9 mouse cellular contexts compared by ENCODE assay signal in the genomic region with DNA sequence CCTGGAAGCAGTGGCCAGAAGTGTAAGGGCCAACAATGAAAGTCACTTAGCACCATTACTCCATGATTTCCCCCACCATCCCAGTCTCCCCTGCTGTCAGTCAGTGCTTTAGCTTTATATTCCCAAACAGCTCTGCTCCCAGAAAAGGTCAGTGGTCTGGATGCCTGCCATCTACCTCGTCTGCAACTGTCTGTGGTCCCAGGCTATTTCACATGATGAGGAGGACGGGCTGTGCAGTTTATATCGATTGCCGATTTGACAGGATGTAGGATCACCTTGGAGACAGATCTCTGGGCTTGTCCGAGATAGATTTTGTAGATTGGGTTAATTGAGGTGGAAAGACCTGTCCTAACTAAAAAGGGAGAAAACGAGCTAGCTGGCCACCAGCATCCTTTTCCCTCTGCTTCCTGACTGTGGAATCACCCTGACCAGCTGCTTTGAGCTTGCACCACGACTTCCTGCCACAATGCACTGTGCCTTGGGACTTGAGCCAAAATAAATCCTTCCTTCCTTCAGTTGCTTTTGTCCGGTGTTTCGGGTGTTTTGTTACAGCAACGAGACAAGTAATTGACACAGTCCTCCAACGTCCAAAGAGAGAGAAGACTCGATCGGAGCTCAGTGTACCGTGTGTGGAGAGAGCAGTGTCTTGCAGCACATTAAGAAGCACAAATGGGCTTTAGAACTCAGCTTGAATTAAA. TPM values are rescaled to one million over a fixed set of nuclear protein-coding genes. Genes with fewer than 3 reads are reported as not detected.
A peak's percentile ranks its signal among the peaks of the same experiment; 100 is the strongest.
DNase-seq lines count a peak whose midpoint lies in the region; ATAC-seq and TF ChIP-seq lines count a peak whose summit lies in the region.
"Had no signal": no experiment of that assay in that cellular context is flagged by ENCODE, and none has a peak within 500 bp of the region (broad histone marks: within the 10 kb centered on the region; RNA-seq: fewer than 3 reads in every experiment).

No protein-coding gene starts in this region.

- peaks cover 17% of the 10 kb centered on the region for H3K4me1 ChIP-seq in lung, embryonic 14.5 days (ENCODE audit: insufficient read depth)
- H3K4me1 ChIP-seq in heart, embryonic 14.5 days (ENCODE audit: control insufficient read depth in 2 of 2, insufficient read depth in 2 of 2, low read length in 2 of 2): peaks cover 12 to 29% of the 10 kb centered on the region in 2 experiments
- H3K4me1 ChIP-seq in cerebellum, adult 2 months (ENCODE audit: control insufficient read depth, insufficient read depth, low read length): peaks cover 9% of the 10 kb centered on the region

- H3K27me3 ChIP-seq in lung, embryonic 14.5 days (ENCODE audit: insufficient read depth, low read length): no peaks in the 10 kb centered on the region
- no peaks in the 10 kb centered on the region for H3K27me3 ChIP-seq in heart, embryonic 14.5 days (ENCODE audit: control insufficient read depth, insufficient read depth, low read length)
- no peaks in the 10 kb centered on the region; the same call in 1 of the 2 replicates for H3K27me3 ChIP-seq in cerebellum, adult 2 months (ENCODE audit: control insufficient read depth, insufficient read depth, low read length)

- H3K4me3 ChIP-seq in lung, embryonic 14.5 days (ENCODE audit: low read depth, low read length): no peak overlapping the region
- no peak overlapping the region for H3K4me3 ChIP-seq in heart, embryonic 14.5 days (ENCODE audit: control insufficient read depth in 1 of 2, insufficient read depth in 1 of 2, low read depth in 1 of 2, low read length in 2 of 2)
- H3K4me3 ChIP-seq in cerebellum, adult 2 months (replicated peaks; ENCODE audit: insufficient read depth, low read depth, low read length): no peak overlapping the region

- no peak overlapping the region for H3K9ac ChIP-seq in lung, embryonic 14.5 days
- H3K9ac ChIP-seq in heart, embryonic 14.5 days (ENCODE audit: low read length): no peak overlapping the region

- TF ChIP-seq POLR2A in cerebellum, adult 2 months (IDR thresholded peaks at IDR 0.05; ENCODE audit: borderline replicate concordance, insufficient read depth, low read length): no peak

- no peak overlapping the region for H3K4me2 ChIP-seq in lung, embryonic 14.5 days
- no peak overlapping the region for H3K4me2 ChIP-seq in heart, embryonic 14.5 days (ENCODE audit: low read length)

- H3K27ac ChIP-seq in lung, embryonic 14.5 days (ENCODE audit: low read depth): peak overlapping the region; percentile 79
- H3K27ac ChIP-seq in heart, embryonic 14.5 days (replicated peaks in 1 of 2; ENCODE audit: control insufficient read depth in 1 of 2, insufficient read depth in 1 of 2, low read depth in 2 of 2, low read length in 2 of 2): peak overlapping the region; percentile 78
- no peak overlapping the region for H3K27ac ChIP-seq in cerebellum, adult 2 months (ENCODE audit: insufficient read depth, low read length)

- TF ChIP-seq CTCF in lung, embryonic 14.5 days (IDR thresholded peaks at IDR 0.05; ENCODE audit: low read depth): no peak
- no peak for TF ChIP-seq CTCF in cerebellum, adult 2 months (IDR thresholded peaks at IDR 0.05; ENCODE audit: borderline replicate concordance, insufficient read depth, low read depth, low read length)

- DNase-seq in embryo, embryonic 10 days (ENCODE audit: low spot score): peak; percentile 47
- DNase-seq in embryo, embryonic 9.5 days (ENCODE audit: extremely low spot score): no peak
- DNase-seq in lung, embryonic 14.5 days: peak; percentile 70
- DNase-seq in lung, postnatal 25 days (ENCODE audit: low spot score): no peak
- DNase-seq in cerebellum, adult 2 months: no peak
- no peak for DNase-seq in layer of hippocampus, postnatal 25 days (ENCODE audit: extremely low spot score in 1 of 2, low spot score in 1 of 2)

- H3K36me3 ChIP-seq in lung, embryonic 14.5 days (ENCODE audit: insufficient read depth): no peaks in the 10 kb centered on the region
- peaks cover 13% of the 10 kb centered on the region for H3K36me3 ChIP-seq in heart, embryonic 14.5 days (ENCODE audit: control insufficient read depth, insufficient read depth, low read length)

- 40% methylated on average over 14 of the region's 14 CpGs for WGBS in lung, embryonic 14.5 days
- 52% methylated on average over 14 of the region's 14 CpGs for WGBS in heart, embryonic 14.5 days
- WGBS in cerebellum, adult 2 months: 23% methylated on average over 14 of the region's 14 CpGs

- ATAC-seq in lung, embryonic 14.5 days (ENCODE audit: insufficient read depth): no peak
- ATAC-seq in heart, embryonic 14.5 days (ENCODE audit: insufficient number of reproducible peaks, insufficient read depth, low FRiP score, low read depth): no peak
- peak; percentile 10 for ATAC-seq in megakaryocyte progenitor cell, adult 5-6 weeks (replicated peaks; ENCODE audit: poor library complexity)
- ATAC-seq: activated CD4-positive, CD25-positive, alpha-beta regulatory T cell, adult 4 months had no signal

- no peaks in the 10 kb centered on the region for H3K9me3 ChIP-seq in lung, embryonic 14.5 days (ENCODE audit: low read depth, low read length)
- H3K9me3 ChIP-seq in heart, embryonic 14.5 days (ENCODE audit: control insufficient read depth, low read length): peaks cover 4% of the 10 kb centered on the region; the same call in 1 of the 2 replicates

RNA-seq across cellular contexts. Expression of gene Egln3, which starts 16.6 kb away (rescaled TPM):
- polyA plus RNA-seq in lung, embryonic 14.5 days (2014; fragmentation: Nextera tagmentation; extraction: Ambion mirVana): 11.4 and 15.5 TPM in 2 replicates
- polyA plus RNA-seq in heart, embryonic 14.5 days (2014; fragmentation: Nextera tagmentation; extraction: Ambion mirVana): 13.8 and 14.9 TPM in 2 replicates
- 48.4 and 55.3 TPM in 2 replicates for total RNA-seq in megakaryocyte progenitor cell, adult 5-6 weeks (2015)
- 21.5 and 23.6 TPM in 2 replicates for total RNA-seq in megakaryocyte progenitor cell, adult 5-6 weeks (2017)
- 5.5 and 6.5 TPM in 2 replicates for polyA plus RNA-seq in cerebellum, adult 2 months (2012; rRNA removed)
- 1 to 10 TPM; 5.3 to 5.8 TPM for total RNA-seq in layer of hippocampus, postnatal 25 days (2021)

Comparison
In these comparisons a context has a peak if more than half of its experiments do, and no peak if none do; other contexts are left out.
1. DNase-seq: peak in embryo, embryonic 10 days (single experiment) and lung, embryonic 14.5 days (single experiment); none in embryo, embryonic 9.5 days (single experiment), lung, postnatal 25 days (single experiment), cerebellum, adult 2 months (0 of 2) and layer of hippocampus, postnatal 25 days (0 of 2).